Mouse (Mus musculus): ENCODE results near the gene Gm12258.
"Not testable (repeated sequence)": the region's sequence is repeated elsewhere in the genome, so short reads cannot be mapped to it uniquely, and the experiment has no call there.

Gm12258 gene

DNA sequence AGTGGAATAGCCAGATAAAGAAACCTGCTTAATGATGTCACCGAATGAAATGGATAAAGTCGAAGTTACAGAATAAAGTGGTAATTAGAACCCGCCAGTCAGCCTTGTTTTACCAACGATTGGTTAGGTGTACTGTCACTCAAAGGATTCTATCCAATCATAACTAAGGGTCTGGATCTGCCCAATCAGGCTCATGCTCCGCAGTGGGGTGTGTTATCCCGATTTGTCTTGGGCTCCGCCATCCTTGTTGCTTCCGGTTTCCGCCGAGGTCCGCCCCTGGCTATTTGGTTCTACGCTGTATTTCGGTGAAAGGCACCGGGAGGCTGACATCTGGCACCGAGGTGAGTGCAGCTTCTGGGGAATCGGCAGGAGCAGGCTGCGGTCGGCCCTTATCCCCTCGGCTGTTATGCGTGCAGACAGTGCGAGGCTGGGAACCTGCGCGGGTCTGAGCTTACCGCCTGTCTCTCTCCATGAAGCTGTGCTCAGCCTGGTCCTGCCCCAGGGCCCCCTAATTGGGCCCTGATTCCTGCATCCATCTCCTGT, at the start of gene Gm12258:
Gene Gm12258, plus strand, starts transcription at position 240 of the 543 bp plus-strand sequence.
- DNase-seq (ENCODE audit: low read depth, low spot score) = peak; percentile 96

DNA sequence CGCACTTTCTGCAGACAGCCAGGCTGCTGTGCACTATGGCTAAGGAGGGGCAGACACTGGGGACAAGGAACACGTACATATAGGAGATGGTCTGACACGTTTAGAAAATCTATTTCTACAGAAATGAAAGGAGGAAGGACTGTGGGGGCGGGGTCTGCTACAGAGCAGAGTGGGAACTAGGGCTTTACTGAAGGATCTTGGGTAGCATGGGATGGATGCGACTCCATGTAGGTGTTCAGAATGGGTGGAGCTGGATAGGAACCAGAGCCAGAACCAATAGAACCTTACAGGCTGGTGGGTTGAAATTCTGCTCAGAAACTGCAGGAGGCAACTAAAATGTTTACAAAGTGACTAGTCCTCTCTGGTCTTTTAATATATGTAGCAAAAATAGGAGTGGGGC, 47.2 kb upstream of the Gm12258 start:
- DNase-seq (ENCODE audit: low read depth, low spot score) = no peak

DNA sequence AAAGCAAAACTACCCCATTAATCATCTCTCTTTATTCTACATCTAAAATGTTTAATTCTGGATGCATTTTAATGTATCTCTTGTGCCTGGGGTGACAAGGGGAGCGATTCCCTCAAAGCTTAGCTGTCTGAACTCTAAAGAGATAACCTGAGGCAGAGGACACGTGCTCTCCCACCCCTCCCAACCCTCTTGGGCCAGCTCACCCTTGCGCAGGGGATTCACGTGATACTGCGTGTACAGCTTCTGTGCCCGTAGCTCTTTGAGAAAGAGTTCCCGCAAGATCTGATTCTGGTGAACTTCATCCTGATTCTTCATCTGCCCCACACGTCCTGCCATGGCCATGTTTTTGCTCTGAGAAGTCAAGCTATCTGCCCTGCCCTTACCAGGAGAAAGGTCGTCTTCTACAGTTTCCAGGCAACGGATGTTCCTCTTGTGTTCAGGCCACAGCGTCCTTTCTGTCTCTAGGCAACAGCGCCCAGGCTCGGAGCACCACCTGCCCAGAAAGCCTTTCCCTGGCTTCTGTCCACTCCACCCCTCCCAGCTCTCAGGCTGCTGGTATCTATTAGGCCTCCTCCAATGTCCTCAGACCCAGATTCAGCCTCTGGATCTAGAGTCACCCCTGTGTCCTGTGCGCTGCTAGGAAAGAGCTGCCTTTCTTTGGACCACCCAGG, 45.3 kb upstream of the Gm12258 start, which contains the start of gene Fam183b:
Gene Fam183b, minus strand, starts transcription at position 403 of the 671 bp plus-strand sequence.
- no peak for DNase-seq (ENCODE audit: low read depth, low spot score)

DNA sequence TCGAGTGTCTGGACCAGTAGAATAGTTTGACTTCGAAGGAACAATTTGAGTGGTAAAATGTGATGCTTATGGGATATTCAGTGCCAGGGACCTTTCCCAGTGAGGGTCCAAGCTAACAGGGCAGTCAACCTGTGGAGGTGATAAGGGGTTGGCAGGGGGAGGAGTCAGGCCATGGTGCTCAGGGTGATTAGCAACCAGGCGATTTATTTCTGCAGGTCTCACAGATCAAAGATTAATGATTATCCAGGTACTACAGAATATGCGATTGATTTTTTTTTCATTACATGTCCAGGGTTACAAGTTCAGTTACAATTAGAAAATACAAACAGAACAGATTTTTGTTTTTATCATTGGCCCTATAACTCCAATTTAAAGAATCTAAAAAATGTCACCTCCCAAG, 43.1 kb upstream of the Gm12258 start:
- no peak for DNase-seq (ENCODE audit: low read depth, low spot score)

DNA sequence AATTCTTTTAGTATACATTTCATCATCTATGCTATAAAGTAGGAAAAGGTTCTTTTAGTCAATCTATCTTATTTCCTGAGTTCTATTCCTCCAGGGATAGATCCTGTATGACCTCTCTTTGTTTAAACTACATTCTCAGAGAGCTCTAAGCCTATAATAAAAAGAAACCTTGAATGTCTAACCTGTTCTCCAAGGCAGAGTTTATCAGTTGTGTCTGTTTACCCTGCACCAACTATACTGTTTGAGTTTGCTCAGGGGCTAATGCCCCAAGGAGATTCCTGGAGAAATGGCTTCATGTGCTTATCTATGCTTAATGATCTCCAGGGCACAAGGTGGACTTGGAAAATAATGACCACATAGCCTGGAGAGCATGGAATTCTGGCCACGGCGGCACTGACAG, 42.6 kb upstream of the Gm12258 start:
- DNase-seq (ENCODE audit: low read depth, low spot score) = no peak

DNA sequence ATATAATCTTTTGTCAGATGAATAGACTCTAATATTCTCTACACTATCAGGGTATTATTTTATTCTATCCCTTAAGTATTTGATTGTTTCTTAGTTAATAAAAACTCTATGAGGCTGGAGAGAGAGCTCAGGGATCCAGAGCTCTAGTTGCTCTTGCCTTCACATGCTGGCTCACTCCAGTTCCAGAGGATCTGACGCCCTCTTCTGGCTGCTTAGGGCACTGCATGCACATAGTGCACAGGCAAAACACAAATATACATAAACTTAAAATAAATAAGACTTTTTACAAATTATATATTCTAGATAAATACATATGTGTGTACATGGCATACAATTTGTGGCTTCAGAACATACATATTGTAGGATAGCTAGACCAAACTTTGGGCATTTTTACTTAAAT, 35.0 kb upstream of the Gm12258 start:
- no peak for DNase-seq (ENCODE audit: low read depth, low spot score)

DNA sequence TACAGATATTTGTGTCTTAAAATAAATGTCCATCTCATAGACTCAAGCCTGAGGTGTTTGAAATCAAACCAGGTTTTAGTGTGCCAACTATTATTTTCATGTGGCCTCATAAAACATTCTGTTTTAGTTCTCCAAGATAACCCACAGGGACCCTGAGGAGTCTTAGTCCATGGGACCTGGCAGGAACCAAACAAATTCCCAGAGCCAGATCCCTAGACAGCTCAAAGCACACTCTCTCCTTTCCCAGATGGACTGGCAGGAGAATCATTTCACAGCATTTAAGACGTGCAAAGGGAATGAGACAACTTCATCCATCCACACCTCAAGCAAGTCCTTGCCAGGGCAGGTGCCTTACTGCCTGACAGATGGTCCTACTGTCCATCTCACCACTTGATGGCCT, 32.3 kb upstream of the Gm12258 start, which contains the start of gene Olfr313:
Gene Olfr313, plus strand, starts transcription at position 301 of the 400 bp plus-strand sequence.
- DNase-seq (ENCODE audit: low read depth, low spot score) = not testable (repeated sequence)

DNA sequence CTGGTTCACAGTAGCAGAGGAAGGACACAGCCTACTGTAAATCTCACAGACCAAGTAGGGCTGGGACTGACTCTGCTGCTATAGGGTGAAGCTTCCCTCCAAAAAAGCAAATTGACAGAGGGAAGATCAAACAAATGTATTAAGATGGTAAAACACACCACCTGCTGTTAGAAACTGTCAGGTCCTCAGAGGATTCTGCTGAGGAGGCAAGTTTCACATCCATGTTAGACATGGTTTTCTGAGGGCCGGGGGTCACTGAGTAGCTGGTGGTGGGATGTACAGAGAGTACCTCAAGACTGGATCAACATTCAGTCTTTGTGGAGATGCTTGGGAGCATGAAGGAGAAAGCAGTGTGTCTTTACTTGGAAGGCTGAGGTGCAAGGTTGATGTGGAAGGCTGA, 31.3 kb upstream of the Gm12258 start:
- no peak for DNase-seq (ENCODE audit: low read depth, low spot score)

DNA sequence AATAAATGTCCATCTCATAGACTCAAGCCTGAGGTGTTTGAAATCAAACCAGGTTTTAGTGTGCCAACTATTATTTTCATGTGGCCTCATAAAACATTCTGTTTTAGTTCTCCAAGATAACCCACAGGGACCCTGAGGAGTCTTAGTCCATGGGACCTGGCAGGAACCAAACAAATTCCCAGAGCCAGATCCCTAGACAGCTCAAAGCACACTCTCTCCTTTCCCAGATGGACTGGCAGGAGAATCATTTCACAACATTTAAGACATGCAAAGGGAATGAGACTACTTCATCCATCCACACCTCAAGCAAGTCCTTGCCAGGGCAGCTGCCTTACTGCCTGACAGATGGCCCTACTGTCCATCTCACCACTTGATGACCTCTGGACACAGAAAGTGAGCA, 18.0 kb upstream of the Gm12258 start, which contains the start of gene Olfr312:
Gene Olfr312, plus strand, starts transcription at position 301 of the 400 bp plus-strand sequence.
- DNase-seq (ENCODE audit: low read depth, low spot score) = not testable (repeated sequence)

DNA sequence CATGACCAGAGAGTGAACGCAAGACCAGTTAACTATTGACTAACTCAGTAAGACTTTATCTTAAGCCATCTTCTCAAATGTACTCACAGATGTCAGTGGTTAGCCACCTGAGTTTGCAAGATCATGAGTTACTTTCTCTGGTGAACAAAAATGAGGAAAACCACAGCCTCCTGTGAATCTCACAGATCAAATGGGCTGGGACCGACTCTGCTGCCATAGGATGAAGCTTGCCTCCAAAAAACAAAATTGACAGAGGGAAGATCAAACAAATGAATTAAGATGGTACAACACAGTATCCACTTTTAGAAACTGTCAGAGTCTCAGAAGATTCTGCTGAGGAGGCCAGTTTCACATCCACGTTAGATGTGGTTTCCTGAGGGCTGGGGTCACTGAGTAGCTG, 17.2 kb upstream of the Gm12258 start:
- DNase-seq (ENCODE audit: low read depth, low spot score) = no peak

DNA sequence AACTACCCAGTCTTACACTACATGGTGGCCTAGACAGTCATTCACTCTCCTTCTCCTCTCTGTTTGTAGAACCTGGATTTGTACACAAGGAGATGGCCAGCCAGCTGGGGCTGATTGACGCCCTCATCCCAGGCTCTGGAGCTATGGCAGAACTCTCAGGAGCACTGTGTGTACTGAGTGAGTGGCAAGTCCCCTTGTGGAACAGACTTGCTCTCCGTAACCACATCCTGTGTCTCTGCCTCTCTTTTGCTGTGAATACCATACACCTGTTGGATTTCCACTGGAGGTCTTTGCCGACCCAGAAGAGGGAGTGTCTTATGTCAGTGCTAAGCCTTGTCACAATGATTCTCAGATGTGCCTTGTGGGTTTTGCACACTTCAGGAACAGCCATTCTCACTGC, 14.4 kb upstream of the Gm12258 start:
- not testable (repeated sequence) for DNase-seq (ENCODE audit: low read depth, low spot score)

DNA sequence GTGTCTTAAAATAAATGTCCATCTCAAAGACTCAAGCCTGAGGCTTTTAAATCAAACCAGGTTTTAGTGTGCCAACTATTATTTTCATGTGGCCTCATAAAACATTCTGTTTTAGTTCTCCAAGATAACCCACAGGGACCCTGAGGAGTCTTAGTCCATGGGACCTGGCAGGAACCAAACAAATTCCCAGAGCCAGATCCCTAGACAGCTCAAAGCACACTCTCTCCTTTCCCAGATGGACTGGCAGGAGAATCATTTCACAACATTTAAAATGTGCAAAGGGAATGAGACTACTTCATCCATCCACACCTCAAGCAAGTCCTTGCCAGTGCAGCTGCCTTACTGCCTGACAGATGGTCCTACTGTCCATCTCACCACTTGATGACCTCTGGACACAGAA, 8.0 kb upstream of the Gm12258 start, which contains the start of gene Olfr311:
Gene Olfr311, plus strand, starts transcription at position 301 of the 400 bp plus-strand sequence.
- not testable (repeated sequence) for DNase-seq (ENCODE audit: low read depth, low spot score)

DNA sequence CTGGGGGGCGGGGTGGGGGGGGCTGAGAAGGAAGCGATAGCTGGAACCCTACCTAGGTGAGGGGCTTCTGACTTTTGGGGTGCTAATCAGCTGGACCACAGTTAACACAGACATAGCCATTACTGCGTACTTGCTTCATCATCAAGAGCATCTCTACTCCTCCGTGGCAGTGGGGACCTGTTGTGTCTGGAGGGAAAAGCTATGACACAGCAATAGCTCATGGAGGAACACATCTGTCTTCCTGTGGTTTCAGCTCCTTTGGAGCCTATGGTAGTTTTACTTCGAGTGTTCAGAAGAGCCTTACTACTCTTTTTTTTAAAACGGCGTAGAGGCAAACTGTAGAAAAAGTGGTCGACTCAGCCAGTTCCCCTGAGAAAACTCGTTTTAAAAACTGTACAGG, 678 bp downstream of the Gm12258 start:
- no peak for DNase-seq (ENCODE audit: low read depth, low spot score)

DNA sequence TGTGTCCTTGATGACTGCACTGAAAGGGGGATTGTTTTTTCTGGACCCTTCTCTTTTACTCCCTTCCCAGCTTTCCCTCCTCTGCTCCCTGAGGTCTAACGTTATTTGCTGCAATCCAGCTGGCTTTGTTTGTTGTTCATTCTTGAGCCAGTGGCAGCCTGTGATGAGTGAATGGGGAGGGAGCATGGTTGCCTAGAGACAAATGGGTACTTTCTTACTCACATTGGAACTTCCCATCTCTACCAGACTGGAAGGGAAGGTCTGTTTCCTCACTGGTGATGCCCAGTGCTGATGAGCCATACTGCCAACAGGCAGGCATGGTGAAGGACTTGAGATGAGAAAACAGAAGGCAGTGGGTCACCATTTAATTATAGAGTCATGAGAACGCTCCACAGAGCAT, 2.8 kb downstream of the Gm12258 start:
- DNase-seq (ENCODE audit: low read depth, low spot score) = no peak

DNA sequence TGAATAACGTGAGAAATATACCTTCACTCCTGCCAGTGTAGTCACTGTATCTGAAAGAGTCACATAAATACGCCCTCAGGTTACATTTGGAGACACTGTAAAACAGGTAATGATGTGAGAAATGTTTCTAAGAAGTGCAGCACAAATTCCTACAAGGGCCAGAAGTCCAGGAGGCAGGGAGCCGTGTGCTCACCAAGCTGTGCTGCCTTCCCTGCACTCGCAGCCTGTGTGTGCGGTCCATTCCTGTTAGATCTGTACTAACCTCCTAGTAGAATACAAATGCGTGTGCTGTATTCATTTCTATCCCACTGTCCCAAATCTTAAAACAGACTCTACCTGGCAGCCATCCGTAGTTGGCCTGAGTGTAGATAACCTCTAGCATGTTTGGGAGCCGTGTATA, 13.8 kb downstream of the Gm12258 start:
- no peak for DNase-seq (ENCODE audit: low read depth, low spot score)

DNA sequence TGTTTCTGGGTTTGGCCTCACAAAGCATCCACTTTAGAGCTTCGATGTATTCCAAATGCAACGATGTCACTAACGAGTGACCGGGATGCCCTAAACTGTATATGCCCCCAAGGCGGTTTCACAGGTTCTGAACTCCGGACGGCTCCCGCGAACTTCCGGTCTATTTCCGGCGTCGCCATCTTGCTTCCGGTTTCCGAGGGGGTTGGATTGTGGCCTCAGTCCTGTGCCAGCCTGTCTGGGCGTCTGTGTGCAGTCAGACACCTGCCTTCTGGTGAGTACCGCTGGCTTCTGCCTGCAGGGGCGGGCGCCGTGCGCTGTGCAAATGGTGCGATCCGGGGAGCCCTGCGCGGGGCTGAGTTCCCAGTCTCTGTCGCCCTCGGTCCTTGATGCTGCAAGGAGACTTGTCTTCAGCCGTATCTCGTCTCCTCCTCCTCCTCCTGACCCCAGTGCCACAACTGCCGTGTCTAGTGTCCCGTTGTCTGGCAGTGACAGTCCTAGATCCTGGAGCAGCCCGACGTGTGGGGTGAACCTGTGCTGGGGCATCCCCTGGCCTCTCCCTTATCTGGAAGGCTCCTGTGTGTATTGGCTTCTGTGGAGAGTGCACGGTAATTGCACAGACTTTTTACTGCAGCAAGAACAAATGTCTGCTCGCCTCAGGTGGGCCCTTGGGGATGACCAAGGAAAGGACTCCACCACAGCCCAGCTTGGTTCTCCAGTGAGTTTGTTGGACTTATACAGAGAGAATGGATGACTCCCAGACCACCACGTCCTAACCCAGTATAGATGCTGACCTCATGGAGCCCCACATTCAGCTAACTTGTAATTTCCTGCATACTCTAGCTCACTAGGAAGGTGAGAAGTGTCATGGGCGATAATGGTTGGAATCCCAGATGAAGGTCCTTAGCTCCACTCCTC, 20.3 kb downstream of the Gm12258 start, which contains the start of gene 2810021J22Rik:
Gene 2810021J22Rik, plus strand, starts transcription at position 178 of the 915 bp plus-strand sequence.
- DNase-seq (ENCODE audit: low read depth, low spot score) = peak; percentile 40

DNA sequence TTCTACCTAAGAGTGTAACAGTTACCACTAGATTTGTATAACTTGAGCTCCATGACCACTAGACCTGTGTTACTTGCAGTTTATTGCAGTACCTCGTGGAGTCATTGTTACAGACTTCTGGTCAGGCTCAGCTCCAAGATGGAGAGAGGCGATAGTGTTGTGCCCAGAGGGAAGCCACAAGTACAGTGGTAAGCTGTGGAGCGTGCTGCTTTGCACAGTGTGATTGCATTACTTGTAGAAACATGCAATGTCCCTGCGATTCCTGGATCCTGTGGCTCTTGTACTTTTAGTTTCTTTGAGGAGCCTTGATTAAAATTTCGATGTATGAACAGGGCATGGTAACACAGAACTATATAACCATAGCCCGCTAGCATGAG, 21.0 kb downstream of the Gm12258 start:
- DNase-seq (ENCODE audit: low read depth, low spot score) = no peak

DNA sequence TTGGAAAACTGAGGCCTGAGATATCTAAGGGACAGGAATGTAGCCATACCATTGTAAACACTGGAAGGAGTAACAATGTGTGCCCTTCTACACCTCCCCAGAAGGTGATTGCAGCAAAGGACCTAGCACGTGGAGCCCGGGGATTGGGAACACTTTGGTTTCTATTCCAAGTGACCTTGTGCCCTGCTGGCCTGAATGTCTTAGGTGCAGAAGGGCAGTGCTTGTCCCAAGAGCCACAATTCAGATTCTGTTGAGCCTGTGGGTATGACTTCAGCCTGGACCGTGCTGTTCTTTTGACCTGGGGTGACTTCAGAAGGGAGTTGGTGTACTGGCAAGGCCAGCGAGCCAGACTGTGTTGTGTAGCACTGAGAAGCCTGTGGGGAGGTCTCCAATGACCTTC, 24.0 kb downstream of the Gm12258 start:
- DNase-seq (ENCODE audit: low read depth, low spot score) = no peak

DNA sequence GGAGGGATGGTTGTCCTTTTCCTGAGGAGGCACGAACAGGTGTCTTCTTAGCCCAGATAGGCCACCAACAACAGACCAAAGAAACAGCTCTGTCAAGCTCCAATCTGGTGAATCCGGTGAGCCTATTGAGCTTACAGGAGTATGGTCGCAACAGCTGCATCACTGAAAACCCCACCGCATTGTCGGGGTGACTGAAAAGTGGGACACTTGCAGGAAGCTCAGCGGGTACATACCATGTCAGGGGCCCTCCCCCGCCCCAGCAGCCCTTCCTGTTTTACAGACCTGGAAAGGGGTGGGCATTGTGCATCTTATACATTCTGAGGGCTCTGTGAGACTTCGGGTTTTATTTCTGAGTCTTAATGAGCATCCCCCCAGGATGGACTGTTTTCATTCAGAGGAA, 36.8 kb downstream of the Gm12258 start:
- DNase-seq (ENCODE audit: low read depth, low spot score) = no peak

DNA sequence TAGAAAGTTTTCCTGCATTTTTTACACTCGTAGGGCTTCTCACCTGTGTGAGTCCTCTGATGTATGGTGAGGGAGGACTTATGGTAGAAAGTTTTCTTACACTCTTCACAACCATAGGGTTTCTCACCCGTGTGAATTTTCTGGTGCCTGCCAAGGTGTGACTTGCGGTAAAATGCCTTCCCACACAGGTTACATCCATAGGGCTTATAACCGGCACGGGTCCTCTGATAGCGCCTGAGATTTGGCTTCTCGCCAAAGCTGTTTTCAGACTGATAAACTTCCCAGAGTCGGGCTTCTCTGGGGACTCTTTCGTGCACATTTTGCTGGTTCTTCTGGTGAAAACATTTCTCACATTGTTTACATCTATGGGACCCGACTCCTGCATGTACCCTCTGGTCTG, 43.6 kb downstream of the Gm12258 start:
- no peak for DNase-seq (ENCODE audit: low read depth, low spot score)

DNA sequence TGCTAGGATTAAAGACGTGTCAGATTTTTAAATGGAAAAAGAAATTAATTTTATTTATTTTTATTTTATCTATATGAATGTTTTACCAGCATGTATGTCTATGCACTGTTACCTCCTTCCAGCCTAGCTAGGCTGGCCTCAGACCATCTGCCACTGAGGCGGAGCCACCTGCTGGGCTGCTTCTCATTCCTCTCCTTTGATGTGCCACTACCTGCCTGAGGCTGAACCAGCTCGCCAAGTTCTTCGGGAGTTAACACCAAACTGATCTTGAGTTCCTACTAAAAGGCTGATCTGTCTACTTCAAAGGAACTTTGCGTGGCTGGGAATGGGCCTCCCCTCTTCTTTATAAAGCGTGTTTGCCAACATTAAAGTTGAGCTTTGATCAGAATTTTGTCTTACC, 47.5 kb downstream of the Gm12258 start:
- DNase-seq (ENCODE audit: low read depth, low spot score) = no peak

DNA sequence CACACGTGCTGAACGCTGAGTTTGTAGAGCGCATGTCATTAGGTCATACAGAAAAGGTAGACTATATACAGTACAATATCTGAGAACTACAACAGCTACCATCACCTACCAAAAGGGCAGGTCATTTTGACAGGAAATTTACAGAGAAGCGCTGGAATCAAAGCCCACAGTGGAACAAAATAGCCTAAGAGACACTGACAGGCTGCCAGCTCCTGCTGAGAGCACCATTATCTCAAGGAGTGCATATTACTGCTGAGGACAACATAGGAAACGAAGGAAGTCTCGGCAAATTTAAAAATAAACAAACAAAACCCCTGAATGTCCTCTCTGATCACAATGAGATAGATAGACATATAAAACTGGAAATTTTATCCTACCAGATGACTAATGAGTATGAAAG, 50.5 kb downstream of the Gm12258 start:
- no peak for DNase-seq (ENCODE audit: low read depth, low spot score)

Measured in skeletal muscle tissue, adult 2 months (tissue).